Mouse (Mus musculus) midbrain, embryonic 12.5 days (tissue): ENCODE data around the gene Fbxw7. TPM values are rescaled to one million over a fixed set of nuclear protein-coding genes. Genes with fewer than 3 reads are reported as not detected.

Experiments used
- ATAC-seq: fragments of 200-750 bp; cut with Nextera tagmentation; 2 replicates; pipeline ENCODE4 v1.8.0; 2017; ENCODE audit warnings: low read depth, moderate TSS enrichment, moderate library complexity; ENCODE audit not compliant: low FRiP score
- H3K27ac ChIP-seq: fragments of 300-500 bp; sonication (generic); replicated peaks from 2 replicates; pipeline ENCODE4 v1.5.1; 2016; ENCODE audit warnings: mild to moderate bottlenecking
- H3K27me3 ChIP-seq: fragments of 300-500 bp; sonication (generic); 2 replicates; pipeline ENCODE4 v1.6.1; 2016; ENCODE audit warnings: mild to moderate bottlenecking
- H3K36me3 ChIP-seq: fragments of 300-500 bp; sonication (generic); 2 replicates; pipeline ENCODE4 v1.6.1; 2016
- H3K4me1 ChIP-seq: fragments of 300-500 bp; sonication (generic); 2 replicates; pipeline ENCODE4 v1.6.1; 2016
- H3K4me2 ChIP-seq: fragments of 300-500 bp; sonication (generic); replicated peaks from 2 replicates; pipeline ENCODE4 v1.6.1; 2016; ENCODE audit warnings: mild to moderate bottlenecking, moderate library complexity
- H3K4me3 ChIP-seq: fragments of 300-500 bp; sonication (generic); 2 replicates; pipeline ENCODE4 v1.5.1; 2016; ENCODE audit warnings: mild to moderate bottlenecking
- H3K9ac ChIP-seq: fragments of 300-500 bp; sonication (generic); replicated peaks from 2 replicates; pipeline ENCODE4 v1.6.1; 2016; ENCODE audit warnings: mild to moderate bottlenecking, moderate library complexity
- H3K9me3 ChIP-seq: fragments of 300-500 bp; sonication (generic); 2 replicates; pipeline ENCODE4 v1.6.1; 2016; ENCODE audit warnings: mild to moderate bottlenecking
- WGBS: fragments of 180-500 bp; shearing (Covaris S2); methylation state at CpG from one replicate; pipeline ENCODE4 v1.1.7; 2016; 5-methylcytosine and 5-hydroxymethylcytosine counted together
- polyA plus RNA-seq: library from polyadenylated mRNA; unstranded; fragments of >200 nt; fragmentation: Nextera tagmentation; extraction: Ambion mirVana; gene quantifications from 2 replicates; pipeline ENCODE4 v1.2.1, GENCODE M21; 2016

Fbxw7 gene
- 16.3 and 18.7 TPM in 2 replicates for polyA plus RNA-seq

DNA sequence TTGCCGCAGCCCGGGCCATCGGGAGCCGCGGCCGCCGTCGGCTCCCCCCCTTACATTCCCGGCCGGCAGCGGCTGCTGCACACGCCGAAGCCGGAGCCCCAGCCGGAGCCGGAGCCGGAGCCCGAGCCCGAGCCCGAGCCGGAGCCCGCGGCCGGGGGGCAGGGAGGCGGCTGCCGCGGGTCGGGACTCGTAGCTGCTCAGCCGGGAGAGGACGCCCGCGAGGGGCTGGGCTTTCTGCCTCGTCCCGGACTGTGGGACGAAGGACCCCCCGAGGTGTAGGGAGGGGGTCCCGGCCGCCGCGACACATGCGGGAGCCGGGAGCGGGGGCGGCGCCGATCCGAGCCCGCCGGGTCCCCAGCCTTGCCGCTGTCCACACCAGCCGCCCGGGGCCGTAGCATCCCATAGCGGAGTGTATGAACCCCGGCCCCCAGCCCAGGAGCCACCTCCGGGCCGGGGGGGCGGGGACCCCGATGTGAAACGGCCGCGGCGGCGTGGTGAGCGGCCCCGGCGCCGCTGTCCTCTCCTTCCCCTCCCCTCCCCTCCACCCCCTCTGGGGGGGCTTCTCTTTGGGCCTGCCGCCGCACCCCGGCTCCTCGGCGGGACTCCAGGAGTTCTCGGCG is at the start of gene Fbxw7:
Gene Fbxw7, plus strand, starts transcription at position 507 of the 620 bp plus-strand sequence.
- Histone ChIP-seq H3K9me3 (no peaks in the 10 kb centered on the region), H3K36me3 (no peaks in the 10 kb centered on the region), H3K4me3 (peak within 1 kb of the TSS; percentile 99), H3K9ac (peak within 1 kb of the TSS; percentile 86), H3K27ac (peak within 1 kb of the TSS; percentile 96), H3K27me3 (no peaks in the 10 kb centered on the region), H3K4me1 (peaks cover 27% of the 10 kb centered on the region), H3K4me2 (peak within 1 kb of the TSS; percentile 98)
- WGBS = under 1% methylated on average over 58 of the region's 76 CpGs
- peak; percentile 45 for ATAC-seq

DNA sequence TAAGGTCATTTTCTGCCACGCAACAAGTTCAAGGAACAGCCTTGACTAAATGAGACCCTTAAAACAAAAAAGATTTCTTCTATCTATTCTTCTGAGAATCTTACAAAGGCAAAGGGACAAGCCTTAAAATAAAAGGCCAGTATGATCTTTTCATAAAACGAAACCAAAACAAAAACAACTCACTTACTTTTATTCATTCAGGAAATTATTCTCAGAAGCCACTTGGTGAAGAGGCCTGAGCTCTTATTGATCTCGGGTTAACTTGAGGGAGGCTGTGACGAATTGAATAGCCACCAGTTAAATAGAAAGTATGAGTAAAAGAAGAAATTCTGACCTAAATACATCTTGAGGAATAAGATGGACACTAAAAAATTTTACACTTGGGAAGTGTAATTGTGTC is 46.1 kb upstream of the Fbxw7 start:
- Histone ChIP-seq H3K4me1 (no peaks in the 10 kb centered on the region), H3K27me3 (no peaks in the 10 kb centered on the region), H3K4me3 (no peak overlapping the region), H3K36me3 (no peaks in the 10 kb centered on the region), H3K9me3 (no peaks in the 10 kb centered on the region), H3K4me2 (no peak overlapping the region), H3K27ac (no peak overlapping the region), H3K9ac (no peak overlapping the region)
- 88% methylated on average over 4 of the region's 4 CpGs for WGBS
- ATAC-seq = no peak

DNA sequence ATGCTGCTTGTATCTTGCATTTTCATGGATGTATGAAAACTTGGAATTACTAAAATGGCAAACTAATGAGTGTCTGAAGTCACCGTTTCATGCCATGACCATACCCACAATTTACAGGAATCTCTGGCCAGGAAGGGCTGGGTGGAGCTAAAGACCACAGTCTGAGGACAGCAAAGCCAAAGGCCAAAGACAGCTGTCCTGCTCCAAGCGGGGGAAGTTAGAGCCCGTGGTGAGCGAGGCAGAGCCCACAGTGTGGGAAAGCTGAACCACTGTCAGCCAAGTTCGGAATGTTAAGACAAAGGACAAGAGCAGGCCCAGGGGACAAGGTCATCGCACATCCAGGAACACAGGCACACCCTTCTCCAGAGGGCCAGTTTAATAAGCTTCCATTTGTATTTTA is 45.7 kb upstream of the Fbxw7 start:
- Histone ChIP-seq H3K36me3 (no peaks in the 10 kb centered on the region), H3K4me1 (no peaks in the 10 kb centered on the region), H3K4me3 (no peak overlapping the region), H3K9ac (no peak overlapping the region), H3K4me2 (no peak overlapping the region), H3K27me3 (no peaks in the 10 kb centered on the region), H3K27ac (no peak overlapping the region), H3K9me3 (no peaks in the 10 kb centered on the region)
- ATAC-seq = no peak
- 85% methylated on average over 6 of the region's 6 CpGs for WGBS

DNA sequence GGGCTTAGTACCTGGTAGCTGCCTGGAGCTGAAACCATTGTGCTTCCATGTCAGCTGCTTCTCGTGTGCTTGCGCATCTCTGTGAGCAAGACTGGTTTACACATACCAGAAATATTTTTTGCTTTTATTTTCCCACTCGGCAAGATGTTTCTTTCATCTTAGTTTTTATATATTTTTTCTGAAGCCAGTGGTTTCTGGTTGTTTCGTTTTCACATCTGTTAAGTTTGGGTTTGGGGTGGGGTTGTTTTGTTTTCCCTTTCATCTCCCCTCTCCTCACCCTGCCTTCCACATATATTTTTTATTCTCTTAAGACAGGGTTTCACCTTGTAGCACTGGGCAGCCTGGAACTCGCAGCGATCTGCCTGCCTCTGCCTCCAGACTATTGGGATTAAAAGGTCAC is 44.5 kb upstream of the Fbxw7 start:
- no peak overlapping the region for H3K9ac ChIP-seq
- 88% methylated on average over 6 of the region's 6 CpGs for WGBS
- ATAC-seq = no peak
- H3K4me2 ChIP-seq = no peak overlapping the region
- no peaks in the 10 kb centered on the region for H3K27me3 ChIP-seq
- H3K36me3 ChIP-seq = no peaks in the 10 kb centered on the region
- H3K27ac ChIP-seq = no peak overlapping the region
- no peaks in the 10 kb centered on the region for H3K4me1 ChIP-seq
- no peak overlapping the region for H3K4me3 ChIP-seq
- no peaks in the 10 kb centered on the region for H3K9me3 ChIP-seq

DNA sequence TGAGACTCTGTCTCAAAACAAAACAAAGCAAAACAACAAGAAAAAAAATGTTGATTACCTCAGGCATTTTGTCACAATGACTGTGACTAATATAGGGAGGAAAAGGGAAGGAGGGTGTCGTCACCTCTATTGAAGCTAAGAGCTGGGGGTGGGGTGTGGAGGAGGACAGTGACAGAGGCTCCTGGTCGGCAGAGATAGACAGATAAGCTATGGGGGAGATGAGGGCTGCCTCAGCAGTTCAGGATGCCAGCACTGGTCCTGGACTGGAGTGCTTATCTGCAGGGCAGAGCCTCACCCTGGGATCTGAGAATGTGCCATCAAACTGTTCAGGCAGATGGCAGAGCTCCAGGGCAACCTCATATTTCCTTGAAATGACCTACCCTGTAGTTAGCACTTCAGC is 43.1 kb upstream of the Fbxw7 start:
- WGBS = 66% methylated on average over 2 of the region's 2 CpGs
- no peaks in the 10 kb centered on the region for H3K9me3 ChIP-seq

DNA sequence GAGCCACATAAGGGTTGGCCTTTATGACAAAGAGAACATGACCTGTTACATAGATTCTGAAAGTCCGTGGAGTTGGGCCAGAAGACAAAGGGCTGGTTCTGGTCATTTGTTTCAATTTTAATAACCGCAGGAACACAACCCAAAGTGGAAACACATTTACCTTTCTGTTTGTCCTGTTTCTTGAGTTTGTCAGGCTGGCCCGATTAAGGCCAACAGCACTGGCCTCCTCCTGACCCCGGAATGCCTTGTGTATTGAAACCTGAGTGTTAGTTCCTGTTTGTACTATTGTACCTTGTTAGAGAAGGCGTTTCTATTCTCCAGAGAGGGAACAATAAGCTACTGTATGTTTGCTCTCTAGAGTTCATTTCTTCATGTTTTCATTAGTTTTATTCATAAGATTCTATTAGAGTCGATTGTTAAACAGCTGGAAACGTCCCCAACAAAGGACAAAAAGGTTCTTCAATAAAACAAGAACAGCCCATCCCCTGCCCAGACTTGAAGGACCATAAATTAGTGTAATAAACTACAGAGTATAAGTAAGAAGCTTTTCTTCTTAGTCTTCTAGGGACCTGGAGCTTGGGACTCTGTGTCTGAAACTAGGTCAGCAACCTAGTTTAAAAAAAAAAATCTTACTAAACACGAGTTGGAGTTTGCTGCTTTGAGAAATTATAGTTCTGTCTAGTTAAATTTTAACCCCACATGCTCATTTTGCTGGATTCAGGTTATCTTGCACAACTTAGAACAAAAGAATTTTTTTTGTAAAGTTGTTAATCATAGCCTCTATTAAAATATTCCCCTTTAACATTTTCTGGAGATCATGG is 40.6 kb upstream of the Fbxw7 start:
- no peak overlapping the region for H3K4me2 ChIP-seq
- no peak for ATAC-seq
- no peak overlapping the region for H3K4me3 ChIP-seq
- no peaks in the 10 kb centered on the region for H3K9me3 ChIP-seq
- 71% methylated on average over 8 of the region's 8 CpGs for WGBS
- no peaks in the 10 kb centered on the region for H3K36me3 ChIP-seq
- no peak overlapping the region for H3K9ac ChIP-seq
- no peaks in the 10 kb centered on the region for H3K27me3 ChIP-seq
- no peaks in the 10 kb centered on the region for H3K4me1 ChIP-seq
- no peak overlapping the region for H3K27ac ChIP-seq

More for the DNA sequence above, 43.1 kb upstream of the Fbxw7 start:
- no peak for ATAC-seq
- H3K27ac ChIP-seq = no peak overlapping the region
- H3K36me3 ChIP-seq = no peaks in the 10 kb centered on the region
- no peaks in the 10 kb centered on the region for H3K4me1 ChIP-seq
- no peak overlapping the region for H3K4me2 ChIP-seq
- no peak overlapping the region for H3K4me3 ChIP-seq
- H3K9ac ChIP-seq = no peak overlapping the region
- H3K27me3 ChIP-seq = no peaks in the 10 kb centered on the region

DNA sequence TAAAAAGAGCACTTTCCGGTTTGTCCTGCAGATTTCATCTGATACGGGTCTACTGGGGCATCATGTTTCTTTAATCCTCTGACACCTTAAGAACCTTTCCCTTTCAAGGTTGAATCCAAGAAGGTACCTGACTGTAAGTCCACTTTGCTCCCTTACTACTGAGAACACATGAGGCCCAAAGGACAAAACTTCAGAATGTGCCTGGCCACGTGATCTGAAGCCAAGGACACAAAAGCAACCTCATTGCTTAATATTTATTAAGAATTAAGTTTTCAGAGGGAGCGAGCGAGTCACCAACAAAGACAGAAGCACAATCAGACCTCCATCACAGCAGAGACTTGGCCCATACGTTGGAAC is 40.0 kb upstream of the Fbxw7 start:
- no peak for ATAC-seq
- WGBS = 79% methylated on average over 6 of the region's 6 CpGs
- Histone ChIP-seq H3K4me3 (no peak overlapping the region), H3K27ac (no peak overlapping the region), H3K27me3 (no peaks in the 10 kb centered on the region), H3K36me3 (no peaks in the 10 kb centered on the region), H3K4me2 (no peak overlapping the region), H3K9me3 (no peaks in the 10 kb centered on the region), H3K9ac (no peak overlapping the region), H3K4me1 (no peaks in the 10 kb centered on the region)

DNA sequence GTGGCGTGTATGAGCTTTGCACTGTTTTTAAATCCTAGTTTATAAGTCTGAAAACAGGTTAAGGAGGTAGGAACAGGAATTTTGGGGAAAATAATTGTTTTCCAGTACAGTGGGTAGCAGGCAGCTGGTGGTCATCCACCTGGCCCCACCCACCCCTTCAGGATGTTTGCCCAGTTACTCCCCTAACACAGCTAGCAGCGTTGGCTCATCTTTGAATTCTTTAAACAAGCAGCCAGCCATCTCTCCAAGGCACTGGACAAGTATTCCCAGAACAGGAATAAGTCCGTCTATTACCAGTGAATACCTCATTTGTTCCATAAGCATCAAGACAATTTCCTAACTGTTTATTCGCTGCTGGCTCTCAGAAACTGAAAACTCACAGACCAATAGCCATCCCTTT is 39.5 kb upstream of the Fbxw7 start:
- Histone ChIP-seq H3K4me2 (no peak overlapping the region), H3K9ac (no peak overlapping the region), H3K27me3 (no peaks in the 10 kb centered on the region), H3K4me1 (no peaks in the 10 kb centered on the region), H3K9me3 (no peaks in the 10 kb centered on the region), H3K27ac (no peak overlapping the region), H3K4me3 (no peak overlapping the region), H3K36me3 (no peaks in the 10 kb centered on the region)
- no peak for ATAC-seq
- 73% methylated on average over 4 of the region's 4 CpGs for WGBS

DNA sequence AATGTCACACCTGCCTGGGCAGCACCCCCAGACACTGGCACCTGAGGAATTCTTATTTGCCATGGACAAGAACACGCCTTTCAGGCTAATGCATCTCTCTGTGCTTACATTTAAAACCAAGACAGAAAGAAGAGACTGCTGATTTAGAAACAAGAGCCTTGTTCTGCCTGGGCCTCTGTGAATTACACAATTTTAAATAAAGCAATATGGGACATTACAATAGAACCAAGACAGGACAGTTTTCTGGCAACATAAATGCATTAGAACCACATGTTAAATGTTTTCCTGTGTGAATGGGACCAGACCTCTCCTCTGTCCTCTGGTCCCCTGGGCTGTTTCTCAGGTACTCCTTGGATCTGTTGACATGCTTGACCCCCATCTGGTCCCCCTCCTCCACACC is 39.0 kb upstream of the Fbxw7 start:
- Histone ChIP-seq H3K4me3 (no peak overlapping the region), H3K36me3 (no peaks in the 10 kb centered on the region), H3K9me3 (no peaks in the 10 kb centered on the region), H3K4me1 (no peaks in the 10 kb centered on the region), H3K27me3 (no peaks in the 10 kb centered on the region), H3K4me2 (no peak overlapping the region), H3K27ac (no peak overlapping the region), H3K9ac (no peak overlapping the region)
- 87% methylated on average over 1 of the region's 1 CpGs for WGBS
- ATAC-seq = no peak

DNA sequence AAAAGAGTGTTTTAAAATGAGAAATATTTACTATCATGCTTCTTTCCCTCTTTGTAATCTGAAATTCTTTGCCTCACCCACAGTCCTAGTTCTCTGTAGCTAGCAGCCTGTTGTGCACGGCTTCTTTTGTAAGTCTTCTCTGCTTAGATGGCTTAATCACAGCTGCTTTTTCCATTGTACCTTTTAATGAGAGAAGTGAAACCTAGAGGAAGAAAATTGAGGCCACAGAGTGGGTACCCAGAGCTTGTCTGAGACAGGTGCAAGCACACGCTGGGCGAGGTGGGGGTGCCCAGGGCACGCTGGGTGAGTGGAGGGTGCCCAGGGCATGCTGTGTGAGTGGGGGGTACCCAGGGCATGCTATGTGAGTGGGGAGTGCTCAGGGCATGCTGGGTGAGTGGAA is 27.2 kb upstream of the Fbxw7 start:
- Histone ChIP-seq H3K27me3 (no peaks in the 10 kb centered on the region), H3K9me3 (peaks cover 7% of the 10 kb centered on the region), H3K36me3 (no peaks in the 10 kb centered on the region), H3K4me2 (no peak overlapping the region), H3K27ac (no peak overlapping the region), H3K9ac (no peak overlapping the region), H3K4me3 (no peak overlapping the region), H3K4me1 (no peaks in the 10 kb centered on the region)
- 0 out of 2 replicates have a peak, but pooled peaks have one; percentile 34 for ATAC-seq
- WGBS = 89% methylated on average over 4 of the region's 4 CpGs

DNA sequence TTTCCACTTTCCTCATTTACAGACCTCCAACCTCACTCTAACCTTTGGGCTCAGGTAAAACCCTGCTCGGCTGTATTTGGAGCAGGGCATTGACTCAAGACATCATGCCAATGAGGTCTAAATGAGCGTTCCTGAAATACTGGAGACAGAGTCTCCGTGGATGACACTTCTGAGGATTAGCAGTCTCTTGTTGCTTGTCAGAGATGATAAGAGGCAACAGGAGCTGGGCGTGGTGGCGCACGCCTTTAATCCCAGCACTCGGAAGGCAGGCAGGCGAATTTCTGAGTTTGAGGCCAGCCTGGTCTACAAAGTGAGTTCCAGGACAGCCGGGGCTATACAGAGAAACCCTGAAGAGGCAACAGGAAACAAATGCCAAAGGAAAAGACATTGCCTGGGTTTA is 11.0 kb upstream of the Fbxw7 start:
- H3K27me3 ChIP-seq = no peaks in the 10 kb centered on the region
- no peak for ATAC-seq
- no peaks in the 10 kb centered on the region for H3K4me1 ChIP-seq
- H3K4me3 ChIP-seq = no peak overlapping the region
- no peak overlapping the region for H3K27ac ChIP-seq
- H3K9ac ChIP-seq = no peak overlapping the region
- H3K36me3 ChIP-seq = no peaks in the 10 kb centered on the region
- WGBS = 71% methylated on average over 9 of the region's 9 CpGs
- no peaks in the 10 kb centered on the region for H3K9me3 ChIP-seq
- no peak overlapping the region for H3K4me2 ChIP-seq

DNA sequence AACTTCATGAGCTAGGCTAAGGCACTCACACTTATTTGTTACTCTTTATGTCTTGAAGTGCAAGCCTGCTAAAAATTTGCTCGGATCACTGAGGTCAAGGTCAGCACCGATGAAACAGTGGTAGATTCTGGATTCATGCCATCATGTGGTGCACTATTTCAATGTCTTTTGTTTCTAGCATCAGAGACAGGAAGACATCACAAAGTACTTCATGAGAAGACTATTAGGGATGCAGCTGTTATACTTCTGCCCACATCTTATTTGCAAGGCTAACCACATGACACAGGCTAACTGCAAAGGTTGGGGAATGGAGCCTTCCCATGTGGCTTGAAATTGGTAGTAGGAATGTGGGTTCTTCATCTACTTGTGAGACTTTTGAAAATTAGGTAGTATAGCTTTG is 8.9 kb upstream of the Fbxw7 start:
- WGBS = 84% methylated on average over 2 of the region's 2 CpGs
- Histone ChIP-seq H3K27me3 (no peaks in the 10 kb centered on the region), H3K9ac (no peak overlapping the region), H3K36me3 (no peaks in the 10 kb centered on the region), H3K27ac (no peak overlapping the region), H3K4me2 (no peak overlapping the region), H3K4me1 (no peaks in the 10 kb centered on the region), H3K9me3 (no peaks in the 10 kb centered on the region), H3K4me3 (no peak overlapping the region)
- ATAC-seq = no peak
